In genomic region chr7:5081939-5082338, GRCm38 (mm10) we compare ENCODE assay signal across 12 mouse cellular contexts. TPM values are rescaled to one million over a fixed set of nuclear protein-coding genes. Genes with fewer than 3 reads are reported as not detected.
DNase-seq lines count a peak whose midpoint lies in the region; ATAC-seq and TF ChIP-seq lines count a peak whose summit lies in the region.
"Had no signal": no experiment of that assay in that cellular context is flagged by ENCODE, and none has a peak within 500 bp of the region (broad histone marks: within the 10 kb centered on the region; RNA-seq: fewer than 3 reads in every experiment).

No protein-coding gene starts in this region.

- peak overlapping the region; percentile 96; the same call in 1 of the 2 replicates for H3K4me3 ChIP-seq in forebrain, embryonic 11.5 days (ENCODE audit: low read depth, low read length)
- no peak overlapping the region for H3K4me3 ChIP-seq in forebrain, embryonic 12.5 days (replicated peaks)
- no peak overlapping the region for H3K4me3 ChIP-seq in lung, embryonic 16.5 days (ENCODE audit: low read length)
- H3K4me3 ChIP-seq in lung, adult 2 months (replicated peaks; ENCODE audit: extremely low read depth, low read depth, low read length), result no peak overlapping the region
- peak overlapping the region; percentile 99; the same call in 1 of the 2 replicates for H3K4me3 ChIP-seq in intestine, embryonic 15.5 days (replicated peaks)
- H3K4me3 ChIP-seq in small intestine, adult 2 months (ENCODE audit: low read depth, low read length), result peak overlapping the region; percentile 54; the same call in 1 of the 2 replicates

- 91% methylated on average over 2 of the region's 2 CpGs for WGBS in forebrain, embryonic 11.5 days
- 98% methylated on average over 2 of the region's 2 CpGs for WGBS in forebrain, embryonic 12.5 days
- WGBS in lung, embryonic 16.5 days, result 94% methylated on average over 2 of the region's 2 CpGs
- WGBS in lung, adult 2 months, result 86% methylated on average over 2 of the region's 2 CpGs
- WGBS in intestine, embryonic 15.5 days, result 87% methylated on average over 2 of the region's 2 CpGs
- 32% methylated on average over 2 of the region's 2 CpGs for WGBS in small intestine, adult 2 months

- no peaks in the 10 kb centered on the region for H3K4me1 ChIP-seq in forebrain, embryonic 11.5 days (replicated peaks; ENCODE audit: control insufficient read depth, insufficient read depth, low read length)
- H3K4me1 ChIP-seq in forebrain, embryonic 12.5 days, result peaks cover 16% of the 10 kb centered on the region
- peaks cover 17% of the 10 kb centered on the region for H3K4me1 ChIP-seq in lung, embryonic 16.5 days (replicated peaks; ENCODE audit: control insufficient read depth, insufficient read depth, low read length)
- H3K4me1 ChIP-seq in lung, adult 2 months (ENCODE audit: control insufficient read depth, insufficient read depth, low read length), result peaks cover 6% of the 10 kb centered on the region; the same call in 1 of the 2 replicates
- H3K4me1 ChIP-seq in intestine, embryonic 15.5 days (replicated peaks), result peaks cover 8% of the 10 kb centered on the region
- peaks cover 29% of the 10 kb centered on the region for H3K4me1 ChIP-seq in small intestine, adult 2 months (ENCODE audit: control insufficient read depth, insufficient read depth, insufficient read length, low read length)

- peaks cover 12% of the 10 kb centered on the region; the same call in 1 of the 2 replicates for H3K36me3 ChIP-seq in forebrain, embryonic 11.5 days (ENCODE audit: control insufficient read depth, insufficient read depth, low read length)
- peaks cover 56% of the 10 kb centered on the region for H3K36me3 ChIP-seq in forebrain, embryonic 12.5 days (replicated peaks)
- peaks cover 24% of the 10 kb centered on the region for H3K36me3 ChIP-seq in lung, embryonic 16.5 days (ENCODE audit: control insufficient read depth, insufficient read depth, low read length)
- H3K36me3 ChIP-seq in intestine, embryonic 15.5 days, result peaks cover 19% of the 10 kb centered on the region
- peaks cover 38% of the 10 kb centered on the region for H3K36me3 ChIP-seq in small intestine, adult 2 months (ENCODE audit: control insufficient read depth, insufficient read depth, low read length)

- no peak overlapping the region for H3K9ac ChIP-seq in forebrain, embryonic 11.5 days (ENCODE audit: low read length)
- H3K9ac ChIP-seq in forebrain, embryonic 12.5 days, result no peak overlapping the region
- H3K9ac ChIP-seq in lung, embryonic 16.5 days (ENCODE audit: low read length), result 0 out of 2 replicates have a peak overlapping the region, but pooled peaks have one; percentile 42
- no peak overlapping the region for H3K9ac ChIP-seq in intestine, embryonic 15.5 days

- no peak overlapping the region for H3K4me2 ChIP-seq in forebrain, embryonic 11.5 days (ENCODE audit: low read depth, low read length, severe bottlenecking)
- no peak overlapping the region for H3K4me2 ChIP-seq in forebrain, embryonic 12.5 days
- peak overlapping the region; percentile 84; the same call in 1 of the 2 replicates for H3K4me2 ChIP-seq in lung, embryonic 16.5 days (ENCODE audit: low read depth, low read length)
- peak overlapping the region; percentile 68 for H3K4me2 ChIP-seq in intestine, embryonic 15.5 days (replicated peaks)

- no peaks in the 10 kb centered on the region for H3K27me3 ChIP-seq in forebrain, embryonic 11.5 days (ENCODE audit: control insufficient read depth, insufficient read depth, low read length)
- H3K27me3 ChIP-seq in forebrain, embryonic 12.5 days, result no peaks in the 10 kb centered on the region
- no peaks in the 10 kb centered on the region for H3K27me3 ChIP-seq in lung, embryonic 16.5 days (ENCODE audit: control insufficient read depth, insufficient read depth, low read depth, low read length)
- H3K27me3 ChIP-seq in intestine, embryonic 15.5 days (replicated peaks), result no peaks in the 10 kb centered on the region
- no peaks in the 10 kb centered on the region for H3K27me3 ChIP-seq in small intestine, adult 2 months (ENCODE audit: control insufficient read depth, insufficient read depth, low read length)
- H3K27me3 ChIP-seq: midbrain, embryonic 12.5 days had no signal

- no peak for ATAC-seq in forebrain, embryonic 11.5 days (replicated peaks; ENCODE audit: low FRiP score)
- ATAC-seq in forebrain, embryonic 12.5 days (ENCODE audit: low FRiP score), result no peak
- ATAC-seq in lung, embryonic 16.5 days (ENCODE audit: low read depth), result no peak
- ATAC-seq in intestine, embryonic 15.5 days, result no peak

- TF ChIP-seq POLR2A in lung, adult 2 months (IDR thresholded peaks at IDR 0.05; ENCODE audit: borderline replicate concordance, extremely low read depth, low read depth, low read length), result no peak
- TF ChIP-seq POLR2A in small intestine, adult 2 months (IDR thresholded peaks at IDR 0.05; ENCODE audit: low read depth, low read length), result peak; percentile 67; the same call in 1 of the 2 replicates

- no peak for DNase-seq in forebrain, embryonic 11.5 days (ENCODE audit: low spot score)
- no peak for DNase-seq in lung, adult 2 months
- DNase-seq in embryo, embryonic 10 days (ENCODE audit: low spot score), result no peak
- DNase-seq in kidney, postnatal 36 days, result no peak
- DNase-seq: B cell, adult 2 months; cerebellum, adult 8-10 months had no signal

- H3K9me3 ChIP-seq in forebrain, embryonic 11.5 days (ENCODE audit: control insufficient read depth, low read length), result no peaks in the 10 kb centered on the region
- H3K9me3 ChIP-seq in forebrain, embryonic 12.5 days, result no peaks in the 10 kb centered on the region
- H3K9me3 ChIP-seq in lung, embryonic 16.5 days (ENCODE audit: control insufficient read depth, low read length), result no peaks in the 10 kb centered on the region
- H3K9me3 ChIP-seq in intestine, embryonic 15.5 days, result no peaks in the 10 kb centered on the region
- H3K9me3 ChIP-seq: midbrain, embryonic 12.5 days had no signal

- no peak for TF ChIP-seq CTCF in lung, adult 2 months (IDR thresholded peaks at IDR 0.05; ENCODE audit: insufficient read depth, low read length)
- no peak for TF ChIP-seq CTCF in small intestine, adult 2 months (IDR thresholded peaks at IDR 0.05; ENCODE audit: extremely low read depth, insufficient read length, insufficient replicate concordance, low read depth, low read length)

- no peak overlapping the region for H3K27ac ChIP-seq in forebrain, embryonic 11.5 days (ENCODE audit: low read depth, low read length)
- no peak overlapping the region for H3K27ac ChIP-seq in forebrain, embryonic 12.5 days
- H3K27ac ChIP-seq in lung, embryonic 16.5 days (ENCODE audit: low read length), result no peak overlapping the region
- H3K27ac ChIP-seq in intestine, embryonic 15.5 days, result peak overlapping the region; percentile 6; the same call in 1 of the 2 replicates
- H3K27ac ChIP-seq in small intestine, adult 2 months (ENCODE audit: insufficient read depth, low read depth, low read length), result peak overlapping the region; percentile 88
- H3K27ac ChIP-seq: midbrain, embryonic 12.5 days had no signal

RNA-seq across cellular contexts. Expression of gene Epn1, which starts 1.9 kb away (rescaled TPM):
- polyA plus RNA-seq in forebrain, embryonic 11.5 days (2014; fragmentation: Nextera tagmentation; extraction: Ambion mirVana), result 70.1 and 75.0 TPM in 2 replicates
- 62.9 and 66.4 TPM in 2 replicates for polyA plus RNA-seq in forebrain, embryonic 12.5 days (2016; fragmentation: Nextera tagmentation; extraction: Ambion mirVana)
- polyA plus RNA-seq in lung, embryonic 16.5 days (2015; fragmentation: Nextera tagmentation; extraction: Ambion mirVana), result 53.8 and 54.8 TPM in 2 replicates
- 151 and 160 TPM in 2 replicates for polyA plus RNA-seq in lung, adult 2 months (2012; rRNA removed)
- 62.4 and 66.5 TPM in 2 replicates for polyA plus RNA-seq in intestine, embryonic 15.5 days (2015; fragmentation: Nextera tagmentation; extraction: Ambion mirVana)
- polyA plus RNA-seq in small intestine, adult 2 months (2012; rRNA removed), result 240 and 483 TPM in 2 replicates

RNA-seq across cellular contexts. Expression of gene U2af2, which starts 20.0 kb away (rescaled TPM):
- 222 and 236 TPM in 2 replicates for polyA plus RNA-seq in forebrain, embryonic 11.5 days (2014; fragmentation: Nextera tagmentation; extraction: Ambion mirVana)
- 165 and 166 TPM in 2 replicates for polyA plus RNA-seq in forebrain, embryonic 12.5 days (2016; fragmentation: Nextera tagmentation; extraction: Ambion mirVana)
- polyA plus RNA-seq in lung, embryonic 16.5 days (2015; fragmentation: Nextera tagmentation; extraction: Ambion mirVana), result 109 and 110 TPM in 2 replicates
- 145 and 189 TPM in 2 replicates for polyA plus RNA-seq in lung, adult 2 months (2012; rRNA removed)
- polyA plus RNA-seq in intestine, embryonic 15.5 days (2015; fragmentation: Nextera tagmentation; extraction: Ambion mirVana), result 126 and 130 TPM in 2 replicates
- polyA plus RNA-seq in small intestine, adult 2 months (2012; rRNA removed), result 76.6 and 150 TPM in 2 replicates

RNA-seq across cellular contexts. Expression of gene Zfp580, which starts 30.6 kb away (rescaled TPM):
- 44.6 and 51.4 TPM in 2 replicates for polyA plus RNA-seq in forebrain, embryonic 11.5 days (2014; fragmentation: Nextera tagmentation; extraction: Ambion mirVana)
- 44.9 and 46.3 TPM in 2 replicates for polyA plus RNA-seq in forebrain, embryonic 12.5 days (2016; fragmentation: Nextera tagmentation; extraction: Ambion mirVana)
- polyA plus RNA-seq in lung, embryonic 16.5 days (2015; fragmentation: Nextera tagmentation; extraction: Ambion mirVana), result 26.7 and 27.0 TPM in 2 replicates
- 36.0 and 37.9 TPM in 2 replicates for polyA plus RNA-seq in lung, adult 2 months (2012; rRNA removed)
- 22.2 and 25.0 TPM in 2 replicates for polyA plus RNA-seq in intestine, embryonic 15.5 days (2015; fragmentation: Nextera tagmentation; extraction: Ambion mirVana)
- 12.2 and 17.6 TPM in 2 replicates for polyA plus RNA-seq in small intestine, adult 2 months (2012; rRNA removed)

RNA-seq across cellular contexts. Expression of gene Rfpl4, which starts 34.8 kb away (rescaled TPM):
- polyA plus RNA-seq in forebrain, embryonic 11.5 days (2014; fragmentation: Nextera tagmentation; extraction: Ambion mirVana), result not detected in 2 replicates
- not detected in 2 replicates for polyA plus RNA-seq in forebrain, embryonic 12.5 days (2016; fragmentation: Nextera tagmentation; extraction: Ambion mirVana)
- not detected in 2 replicates for polyA plus RNA-seq in lung, embryonic 16.5 days (2015; fragmentation: Nextera tagmentation; extraction: Ambion mirVana)
- not detected in 2 replicates for polyA plus RNA-seq in lung, adult 2 months (2012; rRNA removed)
- polyA plus RNA-seq in intestine, embryonic 15.5 days (2015; fragmentation: Nextera tagmentation; extraction: Ambion mirVana), result not detected in 2 replicates
- not detected in 2 replicates for polyA plus RNA-seq in small intestine, adult 2 months (2012; rRNA removed)
- polyA plus RNA-seq: large intestine, adult 2 months; midbrain, embryonic 12.5 days had no signal

RNA-seq across cellular contexts. Expression of gene Zfp784, which starts 43.7 kb away (rescaled TPM):
- polyA plus RNA-seq in forebrain, embryonic 11.5 days (2014; fragmentation: Nextera tagmentation; extraction: Ambion mirVana), result 3.9 and 4.8 TPM in 2 replicates
- 4.0 and 4.5 TPM in 2 replicates for polyA plus RNA-seq in forebrain, embryonic 12.5 days (2016; fragmentation: Nextera tagmentation; extraction: Ambion mirVana)
- polyA plus RNA-seq in lung, embryonic 16.5 days (2015; fragmentation: Nextera tagmentation; extraction: Ambion mirVana), result 4.9 and 7.0 TPM in 2 replicates
- 5.2 and 6.9 TPM in 2 replicates for polyA plus RNA-seq in lung, adult 2 months (2012; rRNA removed)
- 6.0 and 6.5 TPM in 2 replicates for polyA plus RNA-seq in intestine, embryonic 15.5 days (2015; fragmentation: Nextera tagmentation; extraction: Ambion mirVana)
- 3.2 and 7.7 TPM in 2 replicates for polyA plus RNA-seq in small intestine, adult 2 months (2012; rRNA removed)

Comparison
In these comparisons a context has a peak if more than half of its experiments do, and no peak if none do; other contexts are left out.
1. H3K4me3 ChIP-seq: peak in forebrain, embryonic 11.5 days (single experiment), intestine, embryonic 15.5 days (single experiment) and small intestine, adult 2 months (single experiment); none in forebrain, embryonic 12.5 days (single experiment), lung, embryonic 16.5 days (single experiment) and lung, adult 2 months (single experiment).
2. H3K27ac ChIP-seq: peak in intestine, embryonic 15.5 days (single experiment) and small intestine, adult 2 months (single experiment); none in forebrain, embryonic 11.5 days (single experiment), forebrain, embryonic 12.5 days (single experiment) and lung, embryonic 16.5 days (single experiment).
3. H3K4me2 ChIP-seq: peak in lung, embryonic 16.5 days (single experiment) and intestine, embryonic 15.5 days (single experiment); none in forebrain, embryonic 11.5 days (single experiment) and forebrain, embryonic 12.5 days (single experiment).